ENCODE assay signal across 8 mouse cellular contexts in the genomic region with DNA sequence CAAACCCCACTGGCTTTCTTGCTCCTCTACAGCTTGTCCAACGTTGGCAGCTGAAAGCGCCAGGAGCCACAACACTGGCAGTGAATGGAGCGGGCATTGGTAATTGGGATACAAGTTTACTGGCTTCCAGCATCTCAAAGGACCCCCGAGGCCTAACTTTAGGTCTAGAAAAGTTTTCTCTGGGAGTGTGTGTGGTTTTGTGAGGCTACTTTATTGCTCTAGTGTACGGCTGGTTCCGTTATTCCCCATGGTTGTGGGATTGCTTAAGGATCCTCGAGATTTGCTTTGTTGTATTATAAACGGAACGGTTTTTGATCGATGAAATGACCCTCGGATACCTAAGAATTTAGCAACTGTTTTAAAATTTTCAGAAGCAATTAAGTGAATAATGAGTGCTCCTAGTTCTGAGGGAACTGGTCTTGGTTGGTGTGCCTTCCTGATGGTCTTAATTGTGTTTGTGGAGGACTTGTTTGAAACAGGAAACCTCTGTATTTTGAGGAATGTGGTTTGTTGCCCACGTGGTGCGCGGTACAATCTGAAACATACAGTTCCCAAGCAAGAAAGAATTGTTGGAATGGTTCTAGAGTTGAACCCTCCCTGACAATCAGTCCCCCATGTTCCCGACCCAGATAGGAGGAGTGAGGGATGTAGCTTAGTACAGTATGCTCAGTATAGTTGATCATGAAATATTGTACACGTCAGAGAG. TPM values are rescaled to one million over a fixed set of nuclear protein-coding genes. Genes with fewer than 3 reads are reported as not detected.
DNase-seq lines count a peak whose midpoint lies in the region; ATAC-seq and TF ChIP-seq lines count a peak whose summit lies in the region.

No protein-coding gene starts in this region.

- H3K9me3 ChIP-seq in embryonic facial prominence, embryonic 11.5 days (replicated peaks; ENCODE audit: control insufficient read depth, low read length): no peaks in the 10 kb centered on the region
- no peaks in the 10 kb centered on the region for H3K9me3 ChIP-seq in hindbrain, postnatal 0 days (ENCODE audit: low read length)

- H3K27me3 ChIP-seq in spleen, adult 2 months (ENCODE audit: control insufficient read depth, insufficient read depth, low read length): no peaks in the 10 kb centered on the region
- no peaks in the 10 kb centered on the region for H3K27me3 ChIP-seq in embryonic facial prominence, embryonic 11.5 days (ENCODE audit: control insufficient read depth, insufficient read depth, low read length)
- H3K27me3 ChIP-seq in hindbrain, postnatal 0 days (ENCODE audit: insufficient read depth, low read length): no peaks in the 10 kb centered on the region

- no peak overlapping the region for H3K27ac ChIP-seq in spleen, adult 2 months (ENCODE audit: insufficient read depth, low read length)
- H3K27ac ChIP-seq in embryonic facial prominence, embryonic 11.5 days (replicated peaks; ENCODE audit: low read depth, low read length): peak overlapping the region; percentile 84
- H3K27ac ChIP-seq in hindbrain, postnatal 0 days: peak overlapping the region; percentile 87; the same call in 1 of the 2 replicates

- 12% methylated on average over 16 of the region's 16 CpGs for WGBS in spleen, adult 2 months
- WGBS in embryonic facial prominence, embryonic 11.5 days: 25% methylated on average over 16 of the region's 16 CpGs
- 42% methylated on average over 16 of the region's 16 CpGs for WGBS in hindbrain, postnatal 0 days

- no peak for TF ChIP-seq CTCF in spleen, adult 2 months (IDR thresholded peaks at IDR 0.05; ENCODE audit: extremely low read depth, insufficient read depth, insufficient read length, insufficient replicate concordance)
- no peak for TF ChIP-seq CTCF in hindbrain, postnatal 0 days (IDR thresholded peaks at IDR 0.05; ENCODE audit: low read depth)

- ATAC-seq in embryonic facial prominence, embryonic 11.5 days (replicated peaks; ENCODE audit: insufficient number of reproducible peaks, low FRiP score, low TSS enrichment, low read depth): no peak
- ATAC-seq in hindbrain, postnatal 0 days: no peak
- peak; percentile 9; the same call in 1 of the 2 replicates for ATAC-seq in megakaryocyte, adult 5-6 weeks (ENCODE audit: poor library complexity, severe bottlenecking)

- no peak for DNase-seq in spleen, adult 2 months (ENCODE audit: low read depth in 1 of 2, low spot score in 2 of 2)
- no peak for DNase-seq in spleen, postnatal 4 days (ENCODE audit: low spot score in 2 of 2)
- peak; percentile 68 for DNase-seq in embryonic facial prominence, embryonic 11.5 days (ENCODE audit: low spot score)
- DNase-seq in hindbrain, postnatal 0 days (ENCODE audit: low spot score): peak; percentile 49
- DNase-seq in cerebellum, postnatal 10 days: no peak
- DNase-seq in MN1 (ENCODE audit: low spot score): no peak
- no peak for DNase-seq in gastrocnemius, postnatal 14 days

- peak overlapping the region; percentile 96 for H3K9ac ChIP-seq in embryonic facial prominence, embryonic 11.5 days (replicated peaks; ENCODE audit: low read length)
- peak overlapping the region; percentile 93 for H3K9ac ChIP-seq in hindbrain, postnatal 0 days (replicated peaks; ENCODE audit: low read length)

- peak overlapping the region; percentile 92 for H3K4me3 ChIP-seq in spleen, adult 2 months (ENCODE audit: extremely low read depth, insufficient read depth, insufficient read length)
- H3K4me3 ChIP-seq in embryonic facial prominence, embryonic 11.5 days (ENCODE audit: low read depth, low read length): peak overlapping the region; percentile 77
- H3K4me3 ChIP-seq in hindbrain, postnatal 0 days (ENCODE audit: low read length): peak overlapping the region; percentile 90

- H3K4me1 ChIP-seq in spleen, adult 2 months (ENCODE audit: control insufficient read depth, insufficient read depth, insufficient read length): peaks cover 2% of the 10 kb centered on the region
- H3K4me1 ChIP-seq in embryonic facial prominence, embryonic 11.5 days (ENCODE audit: control insufficient read depth, insufficient read depth, low read length): peaks cover 2% of the 10 kb centered on the region; the same call in 1 of the 2 replicates
- H3K4me1 ChIP-seq in hindbrain, postnatal 0 days (ENCODE audit: insufficient read depth, low read length): peaks cover 3% of the 10 kb centered on the region; the same call in 1 of the 2 replicates

- intact Hi-C loops in gastrocnemius, postnatal 14 days (cut with DNase I; ENCODE audit: low total_unique reads): no loop called here

- no peak for TF ChIP-seq POLR2A in spleen, adult 2 months (IDR thresholded peaks at IDR 0.05; ENCODE audit: low read depth, low read length)

- H3K36me3 ChIP-seq in spleen, adult 2 months (ENCODE audit: control insufficient read depth, insufficient read depth, low read length): peaks cover 7% of the 10 kb centered on the region
- peaks cover 7% of the 10 kb centered on the region; the same call in 1 of the 2 replicates for H3K36me3 ChIP-seq in embryonic facial prominence, embryonic 11.5 days (replicated peaks; ENCODE audit: control insufficient read depth, insufficient read depth, low read depth, low read length)
- H3K36me3 ChIP-seq in hindbrain, postnatal 0 days (ENCODE audit: insufficient read depth, low read length): peaks cover 8% of the 10 kb centered on the region; the same call in 1 of the 2 replicates

- peak overlapping the region; percentile 65 for H3K4me2 ChIP-seq in embryonic facial prominence, embryonic 11.5 days (ENCODE audit: low read depth, low read length)
- H3K4me2 ChIP-seq in hindbrain, postnatal 0 days (ENCODE audit: low read depth, low read length): peak overlapping the region; percentile 84

RNA-seq across cellular contexts. Expression of gene Spg20, which starts 1.0 kb away (rescaled TPM):
- 4.3 and 4.9 TPM in 2 replicates for polyA plus RNA-seq in spleen, adult 2 months (2012; rRNA removed)
- polyA plus RNA-seq in embryonic facial prominence, embryonic 11.5 days (2014; fragmentation: Nextera tagmentation; extraction: Ambion mirVana): 77.7 and 84.8 TPM in 2 replicates
- total RNA-seq in hindbrain, postnatal 0 days (2014; rRNA removed): 14.8 and 18.4 TPM in 2 replicates
- 10.0 and 10.9 TPM in 2 replicates for polyA plus RNA-seq in hindbrain, postnatal 0 days (2015; fragmentation: Nextera tagmentation; extraction: Ambion mirVana)
- 6.0 and 7.0 TPM in 2 replicates for total RNA-seq in megakaryocyte, adult 5-6 weeks (2015)
- 8.3 and 10.1 TPM in 2 replicates for total RNA-seq in megakaryocyte, adult 5-6 weeks (2017)
- 10 to 100 TPM; 28.4 to 30.5 TPM for total RNA-seq in gastrocnemius, postnatal 14 days (2021)

RNA-seq across cellular contexts. Expression of gene Ccdc169, which starts 24.3 kb away (rescaled TPM):
- not detected in 2 replicates for polyA plus RNA-seq in spleen, adult 2 months (2012; rRNA removed)
- polyA plus RNA-seq in embryonic facial prominence, embryonic 11.5 days (2014; fragmentation: Nextera tagmentation; extraction: Ambion mirVana): 0.07 TPM in 1 of 2 replicates, not detected in the other
- 0.54 TPM in 1 of 2 replicates, not detected in the other for total RNA-seq in hindbrain, postnatal 0 days (2014; rRNA removed)
- 0.06 TPM in 1 of 2 replicates, not detected in the other for polyA plus RNA-seq in hindbrain, postnatal 0 days (2015; fragmentation: Nextera tagmentation; extraction: Ambion mirVana)
- total RNA-seq in megakaryocyte, adult 5-6 weeks (2015): not detected in 2 replicates
- not detected in 2 replicates for total RNA-seq in megakaryocyte, adult 5-6 weeks (2017)
- not detected for total RNA-seq in gastrocnemius, postnatal 14 days (2021)

RNA-seq across cellular contexts. Expression of gene Ccna1, which starts 57.6 kb away (rescaled TPM):
- not detected in 2 replicates for polyA plus RNA-seq in spleen, adult 2 months (2012; rRNA removed)
- polyA plus RNA-seq in embryonic facial prominence, embryonic 11.5 days (2014; fragmentation: Nextera tagmentation; extraction: Ambion mirVana): 2.2 and 2.6 TPM in 2 replicates
- 0.68 and 1.3 TPM in 2 replicates for total RNA-seq in hindbrain, postnatal 0 days (2014; rRNA removed)
- 2.0 and 4.2 TPM in 2 replicates for polyA plus RNA-seq in hindbrain, postnatal 0 days (2015; fragmentation: Nextera tagmentation; extraction: Ambion mirVana)
- not detected in 2 replicates for total RNA-seq in megakaryocyte, adult 5-6 weeks (2015)
- not detected in 2 replicates for total RNA-seq in megakaryocyte, adult 5-6 weeks (2017)
- not detected for total RNA-seq in gastrocnemius, postnatal 14 days (2021)

Comparison
In these comparisons a context has a peak if more than half of its experiments do, and no peak if none do; other contexts are left out.
1. DNase-seq: peak in embryonic facial prominence, embryonic 11.5 days (single experiment) and hindbrain, postnatal 0 days (single experiment); none in spleen, adult 2 months (0 of 2), spleen, postnatal 4 days (0 of 2), cerebellum, postnatal 10 days (0 of 2), MN1 (single experiment) and gastrocnemius, postnatal 14 days (single experiment).
2. Peak in every context shown above with its lines, with median percentiles within 50 percentile points of each other: H3K4me3 ChIP-seq.